Mouse (Mus musculus) frontal cortex, adult (tissue): ENCODE measurements around the gene Sdk1.
"Not testable (repeated sequence)": the region's sequence is repeated elsewhere in the genome, so short reads cannot be mapped to it uniquely, and the experiment has no call there.

Experiments used
- ATAC-seq: cut with Nextera tagmentation; 2 replicates; pipeline ENCODE4 v1.9.2; 2017; ENCODE audit warnings: mild to moderate bottlenecking, moderate library complexity, mixed read lengths; ENCODE audit not compliant: low TSS enrichment

The Sdk1 gene

GRCm38 (mm10) chr5:141636406-141636805 is 395.1 kb downstream of the Sdk1 start:
- no peak for ATAC-seq

- ATAC-seq = not testable (repeated sequence)
Measured at GRCm38 (mm10) chr5:141637054-141637453, 395.8 kb downstream of the Sdk1 start.

- no peak for ATAC-seq
Measured at GRCm38 (mm10) chr5:141645671-141646070, 404.4 kb downstream of the Sdk1 start.

DNA sequence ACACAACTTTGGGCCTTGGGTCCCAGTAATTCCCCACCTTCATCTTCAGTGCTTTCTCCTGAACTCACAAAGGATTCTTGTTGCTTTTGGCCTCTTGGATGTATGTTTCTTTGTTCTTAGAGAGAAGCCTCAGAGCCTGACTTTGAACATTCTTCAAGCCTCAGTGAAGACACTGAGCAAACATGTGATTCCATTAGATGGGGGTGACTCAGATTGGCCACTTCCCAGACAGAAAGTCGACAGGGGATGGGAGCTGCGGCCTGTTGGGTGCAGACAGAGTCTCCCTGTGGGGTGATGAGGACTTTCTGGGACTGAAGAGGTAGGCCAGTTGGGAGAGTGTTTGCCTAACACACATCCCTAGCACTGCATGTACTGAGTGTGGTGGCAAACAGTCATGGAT is 405.3 kb downstream of the Sdk1 start:
- ATAC-seq = no peak

GRCm38 (mm10) chr5:141649831-141650375 is 408.6 kb downstream of the Sdk1 start:
- no peak for ATAC-seq

- ATAC-seq = no peak
Measured at GRCm38 (mm10) chr5:141651690-141652377, 410.5 kb downstream of the Sdk1 start.

GRCm38 (mm10) chr5:141676371-141676770 is 435.1 kb downstream of the Sdk1 start:
- no peak for ATAC-seq

GRCm38 (mm10) chr5:141677034-141677433 is 435.7 kb downstream of the Sdk1 start:
- peak; percentile 77 for ATAC-seq

DNA sequence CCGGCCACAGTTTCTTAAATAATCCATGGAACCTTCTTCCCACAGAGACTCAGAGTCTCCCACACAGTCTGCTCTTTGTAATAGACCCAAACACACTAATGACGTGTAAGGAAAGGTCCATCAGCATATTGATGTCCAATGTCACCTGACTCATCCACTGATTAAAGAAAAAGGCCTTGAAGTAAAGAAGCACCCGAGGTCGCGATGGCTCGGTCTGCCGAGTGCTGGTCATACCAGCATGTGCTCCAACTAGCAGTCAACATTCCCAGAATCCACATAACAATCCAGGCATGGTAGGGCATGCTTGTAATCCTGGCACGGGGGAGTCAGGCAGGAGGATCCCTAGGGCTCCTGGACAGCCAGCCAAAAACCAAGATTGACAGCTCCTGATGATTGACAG is 436.6 kb downstream of the Sdk1 start:
- ATAC-seq = no peak

DNA sequence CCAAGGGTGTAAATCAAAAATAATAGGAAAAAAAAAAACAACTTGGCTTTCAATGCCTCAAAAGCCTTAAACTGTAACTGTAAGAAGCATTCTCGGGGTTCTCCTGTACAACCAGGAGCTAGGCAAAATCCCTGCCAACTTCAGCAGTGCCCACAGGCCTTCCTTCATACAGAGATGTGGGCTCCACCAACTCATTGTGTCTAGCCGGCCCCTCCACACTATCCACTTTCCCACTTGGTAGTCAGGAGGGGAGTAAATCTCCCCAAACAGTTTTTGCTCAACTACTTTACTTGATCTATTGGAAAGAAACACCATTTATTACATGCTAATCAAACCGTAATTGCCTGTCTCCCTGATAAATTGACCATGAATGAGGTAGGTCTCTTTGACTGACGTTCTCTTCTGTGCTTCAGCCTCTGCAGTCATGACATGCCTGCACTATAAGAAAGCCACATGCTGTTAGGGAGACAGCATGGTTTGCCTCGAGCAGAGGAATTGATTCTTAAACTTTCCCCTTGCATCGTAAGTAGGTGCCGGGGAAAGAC is 445.7 kb downstream of the Sdk1 start:
- no peak for ATAC-seq

GRCm38 (mm10) chr5:141689442-141690105 is 448.3 kb downstream of the Sdk1 start:
- no peak for ATAC-seq

- peak; percentile 20; the same call in 1 of the 2 replicates for ATAC-seq
Measured at GRCm38 (mm10) chr5:141691482-141691975, 450.2 kb downstream of the Sdk1 start.

DNA sequence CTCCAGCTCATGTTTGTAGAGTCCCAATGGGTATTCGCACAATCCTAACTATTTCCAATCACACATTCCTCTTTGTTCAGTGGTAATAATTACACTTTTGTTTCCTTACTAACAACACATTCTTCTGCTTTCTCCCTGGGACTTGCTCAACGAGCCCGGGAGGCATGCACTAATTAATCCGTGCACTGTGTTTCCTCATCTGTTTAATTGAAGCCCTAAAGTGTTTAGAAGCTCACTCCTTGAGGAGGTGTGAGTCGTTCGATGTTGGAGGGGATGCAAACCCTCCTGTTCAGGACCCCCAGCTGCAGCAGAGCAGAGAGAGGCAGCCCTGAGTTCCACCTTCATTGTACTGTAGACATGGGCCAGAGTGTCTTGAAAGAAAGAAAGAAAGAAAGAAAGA is 452.4 kb downstream of the Sdk1 start:
- ATAC-seq = no peak

DNA sequence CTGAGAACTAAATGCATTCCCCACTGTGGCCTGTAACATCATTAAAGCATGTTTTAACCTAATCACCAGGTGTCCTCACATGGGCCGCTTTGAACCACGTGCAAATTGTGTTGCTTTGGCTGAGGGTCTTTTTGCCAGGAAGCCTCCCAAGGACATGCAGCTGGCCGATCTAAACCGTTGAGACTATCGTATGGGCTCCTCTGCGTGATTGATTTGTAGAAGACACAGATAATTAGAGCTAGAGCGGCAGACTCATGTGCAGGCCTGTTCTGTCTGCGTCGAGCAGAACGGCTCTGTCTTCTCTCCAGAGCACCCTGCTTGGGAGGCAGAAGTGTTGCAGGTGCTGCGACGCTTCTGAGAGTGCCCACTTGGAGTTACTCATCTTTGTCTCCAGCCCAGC is 453.6 kb downstream of the Sdk1 start:
- peak; percentile 31; the same call in 1 of the 2 replicates for ATAC-seq

- no peak for ATAC-seq
Measured at GRCm38 (mm10) chr5:141698406-141698805, 457.1 kb downstream of the Sdk1 start.

DNA sequence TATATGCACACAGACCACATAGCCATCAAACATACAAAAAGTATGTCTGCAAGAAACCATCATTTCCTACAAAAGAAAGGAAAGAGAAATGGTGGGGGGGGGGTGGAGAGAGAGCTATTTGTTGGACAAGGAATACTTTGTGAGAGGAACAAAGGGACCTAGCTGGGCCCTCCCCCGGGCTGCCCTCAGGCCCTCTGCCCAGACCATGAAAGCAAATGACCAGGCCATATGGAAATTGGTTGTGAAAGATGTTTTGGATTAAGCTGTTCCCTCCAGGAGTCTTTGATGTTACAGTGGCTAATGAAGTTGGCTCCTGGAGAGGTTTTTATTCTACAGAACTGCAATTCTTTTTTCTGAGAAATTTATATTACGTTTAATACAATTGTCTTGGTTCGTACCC is 479.5 kb downstream of the Sdk1 start:
- ATAC-seq = no peak

DNA sequence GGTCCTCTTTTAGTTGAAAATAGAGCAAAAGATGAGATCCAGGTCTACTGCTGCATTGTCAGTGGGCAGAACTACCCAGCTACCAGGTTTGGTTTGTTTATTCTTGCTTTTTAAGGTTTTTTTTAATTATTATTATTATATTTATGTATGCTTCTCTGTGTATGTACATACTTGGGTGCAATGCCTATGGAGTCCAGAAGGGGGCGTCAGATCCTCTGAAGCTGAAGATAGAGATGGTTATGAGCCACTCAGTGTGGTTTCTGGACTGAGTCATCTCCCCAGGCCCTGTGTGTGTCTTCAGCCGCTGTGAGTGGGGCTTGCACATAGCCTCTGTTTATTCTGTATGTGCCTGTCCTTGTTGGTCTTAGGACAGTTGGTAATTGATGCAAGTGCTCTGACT is 486.7 kb downstream of the Sdk1 start:
- no peak for ATAC-seq

- no peak for ATAC-seq
Measured at GRCm38 (mm10) chr5:141730006-141730405, 488.7 kb downstream of the Sdk1 start.

DNA sequence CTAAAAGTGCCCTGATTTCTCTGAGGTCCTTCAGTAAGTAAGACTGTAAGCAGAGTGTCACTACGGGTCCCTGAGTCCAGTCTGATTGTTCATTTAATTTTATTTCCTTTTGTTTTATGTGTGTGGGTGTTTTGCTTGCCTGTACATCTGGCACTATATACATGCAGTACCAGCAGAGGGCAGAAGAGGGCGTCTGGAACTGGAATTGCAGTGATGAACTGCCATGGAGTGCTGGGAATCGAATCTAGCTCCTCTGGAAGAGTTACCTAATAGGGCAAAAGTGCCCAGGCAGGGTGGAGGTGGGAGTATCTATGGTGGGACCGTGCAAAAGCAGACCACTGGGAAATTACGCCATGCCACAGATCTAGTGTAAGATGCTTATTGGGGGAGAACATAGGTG is 497.4 kb downstream of the Sdk1 start:
- no peak for ATAC-seq

- ATAC-seq = no peak
Measured at GRCm38 (mm10) chr5:141748793-141749192, 507.5 kb downstream of the Sdk1 start.

- ATAC-seq = peak; percentile 50; the same call in 1 of the 2 replicates
Measured at GRCm38 (mm10) chr5:141754278-141754677, 513.0 kb downstream of the Sdk1 start.

- no peak for ATAC-seq
Measured at GRCm38 (mm10) chr5:141758885-141759284, 517.6 kb downstream of the Sdk1 start.

DNA sequence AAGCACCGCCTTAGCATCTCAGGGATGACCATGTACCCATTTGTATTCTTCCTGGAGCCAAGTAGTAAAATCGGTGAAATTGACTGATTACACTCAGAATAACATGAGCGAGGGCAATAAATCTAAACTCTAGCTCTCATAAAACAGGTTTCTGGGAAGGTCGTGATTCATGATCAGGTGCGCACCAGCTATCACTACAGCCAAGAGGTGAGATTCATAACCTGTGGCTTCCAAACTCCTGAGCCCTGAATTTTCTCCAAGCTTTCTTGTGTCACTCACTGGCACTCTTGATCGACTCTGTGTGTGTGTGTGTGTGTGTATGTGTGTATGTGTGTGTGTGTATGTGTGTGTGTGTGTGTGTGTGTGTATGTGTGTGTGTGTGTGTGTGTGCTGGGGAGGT is 522.8 kb downstream of the Sdk1 start:
- ATAC-seq = no peak
